10 mouse cellular contexts compared by ENCODE assay signal in genomic region chr2:163205262-163205647, GRCm38 (mm10). TPM values are rescaled to one million over a fixed set of nuclear protein-coding genes. Genes with fewer than 3 reads are reported as not detected.
A peak's percentile ranks its signal among the peaks of the same experiment; 100 is the strongest.
DNase-seq lines count a peak whose midpoint lies in the region; ATAC-seq lines count a peak whose summit lies in the region.
"Had no signal": no experiment of that assay in that cellular context is flagged by ENCODE, and none has a peak within 500 bp of the region (broad histone marks: within the 10 kb centered on the region; RNA-seq: fewer than 3 reads in every experiment).

No protein-coding gene starts in this region.

- H3K9me3 ChIP-seq in heart, embryonic 15.5 days (replicated peaks), result no peaks in the 10 kb centered on the region
- no peaks in the 10 kb centered on the region for H3K9me3 ChIP-seq in embryonic facial prominence, embryonic 11.5 days (replicated peaks; ENCODE audit: control insufficient read depth, low read length)
- H3K9me3 ChIP-seq in hindbrain, embryonic 14.5 days (ENCODE audit: control insufficient read depth, low read length), result peaks cover 13% of the 10 kb centered on the region; the same call in 1 of the 2 replicates
- 0 out of 2 replicates have a peak, but pooled peaks cover 9% of the 10 kb centered on the region for H3K9me3 ChIP-seq in midbrain, embryonic 14.5 days (ENCODE audit: control insufficient read depth, low read length)

- WGBS in heart, embryonic 15.5 days, result 8% methylated on average over 6 of the region's 6 CpGs
- 6% methylated on average over 6 of the region's 6 CpGs for WGBS in embryonic facial prominence, embryonic 11.5 days
- 3% methylated on average over 6 of the region's 6 CpGs for WGBS in hindbrain, embryonic 14.5 days
- WGBS in midbrain, embryonic 14.5 days, result 0% methylated on average over 6 of the region's 6 CpGs

- no peak for ATAC-seq in heart, embryonic 15.5 days (replicated peaks; ENCODE audit: insufficient number of reproducible peaks, insufficient read depth, low FRiP score, low read depth)
- ATAC-seq in embryonic facial prominence, embryonic 11.5 days (replicated peaks; ENCODE audit: insufficient number of reproducible peaks, low FRiP score, low TSS enrichment, low read depth), result no peak
- ATAC-seq in hindbrain, embryonic 14.5 days (ENCODE audit: low FRiP score), result no peak
- ATAC-seq in midbrain, embryonic 14.5 days (ENCODE audit: low FRiP score, low TSS enrichment), result no peak

- peak overlapping the region; percentile 91 for H3K4me2 ChIP-seq in heart, embryonic 15.5 days
- peak overlapping the region; percentile 89 for H3K4me2 ChIP-seq in embryonic facial prominence, embryonic 11.5 days (ENCODE audit: low read depth, low read length)
- peak overlapping the region; percentile 63 for H3K4me2 ChIP-seq in hindbrain, embryonic 14.5 days (replicated peaks)
- H3K4me2 ChIP-seq in midbrain, embryonic 14.5 days (ENCODE audit: low read length), result peak overlapping the region; percentile 81

- no peaks in the 10 kb centered on the region for H3K36me3 ChIP-seq in heart, embryonic 15.5 days
- no peaks in the 10 kb centered on the region for H3K36me3 ChIP-seq in embryonic facial prominence, embryonic 11.5 days (replicated peaks; ENCODE audit: control insufficient read depth, insufficient read depth, low read depth, low read length)
- H3K36me3 ChIP-seq in hindbrain, embryonic 14.5 days (replicated peaks; ENCODE audit: control insufficient read depth, insufficient read depth), result no peaks in the 10 kb centered on the region
- H3K36me3 ChIP-seq in midbrain, embryonic 14.5 days (ENCODE audit: control insufficient read depth, insufficient read depth, low read length), result no peaks in the 10 kb centered on the region

- H3K4me1 ChIP-seq in heart, embryonic 15.5 days (replicated peaks), result peaks cover 31% of the 10 kb centered on the region
- peaks cover 4% of the 10 kb centered on the region; the same call in 1 of the 2 replicates for H3K4me1 ChIP-seq in embryonic facial prominence, embryonic 11.5 days (ENCODE audit: control insufficient read depth, insufficient read depth, low read length)
- peaks cover 37% of the 10 kb centered on the region for H3K4me1 ChIP-seq in hindbrain, embryonic 14.5 days (replicated peaks; ENCODE audit: control insufficient read depth, insufficient read depth, low read length)
- peaks cover 19% of the 10 kb centered on the region for H3K4me1 ChIP-seq in midbrain, embryonic 14.5 days (ENCODE audit: control insufficient read depth, insufficient read depth, low read length)

- no peak overlapping the region for H3K9ac ChIP-seq in heart, embryonic 15.5 days
- H3K9ac ChIP-seq in embryonic facial prominence, embryonic 11.5 days (replicated peaks; ENCODE audit: low read length), result peak overlapping the region; percentile 27
- H3K9ac ChIP-seq in hindbrain, embryonic 14.5 days, result peak overlapping the region; percentile 67
- peak overlapping the region; percentile 76 for H3K9ac ChIP-seq in midbrain, embryonic 14.5 days (replicated peaks; ENCODE audit: low read length)

- no peak overlapping the region for H3K27ac ChIP-seq in heart, embryonic 15.5 days
- no peak overlapping the region for H3K27ac ChIP-seq in embryonic facial prominence, embryonic 11.5 days (replicated peaks; ENCODE audit: low read depth, low read length)
- peak overlapping the region; percentile 59 for H3K27ac ChIP-seq in hindbrain, embryonic 14.5 days
- peak overlapping the region; percentile 77 for H3K27ac ChIP-seq in midbrain, embryonic 14.5 days (replicated peaks; ENCODE audit: low read depth, low read length)

- peak overlapping the region; percentile 60 for H3K4me3 ChIP-seq in heart, embryonic 15.5 days
- H3K4me3 ChIP-seq in embryonic facial prominence, embryonic 11.5 days (ENCODE audit: low read depth, low read length), result peak overlapping the region; percentile 58
- peak overlapping the region; percentile 48 for H3K4me3 ChIP-seq in hindbrain, embryonic 14.5 days (replicated peaks; ENCODE audit: low read length)
- peak overlapping the region; percentile 61 for H3K4me3 ChIP-seq in midbrain, embryonic 14.5 days (replicated peaks; ENCODE audit: low read depth, low read length)

- no peak for DNase-seq in heart, adult 8-10 months (ENCODE audit: low spot score)
- no peak for DNase-seq in embryonic facial prominence, embryonic 11.5 days (ENCODE audit: low spot score)
- DNase-seq in hindbrain, embryonic 14.5 days (ENCODE audit: low spot score), result no peak
- DNase-seq in midbrain, embryonic 14.5 days, result peak; percentile 27
- DNase-seq in spleen, postnatal 36 days (ENCODE audit: low spot score in 2 of 2), result no peak
- DNase-seq in cerebellum, postnatal 25 days, result no peak
- DNase-seq in ovary, postnatal 10 days (ENCODE audit: low spot score), result no peak
- DNase-seq: cerebellum, adult 18-20 months; gastrocnemius, postnatal 25 days had no signal

- H3K27me3 ChIP-seq in heart, embryonic 15.5 days, result peaks cover 42% of the 10 kb centered on the region
- peaks cover 34% of the 10 kb centered on the region for H3K27me3 ChIP-seq in embryonic facial prominence, embryonic 11.5 days (ENCODE audit: control insufficient read depth, insufficient read depth, low read length)
- peaks cover 30% of the 10 kb centered on the region for H3K27me3 ChIP-seq in hindbrain, embryonic 14.5 days (ENCODE audit: control insufficient read depth, insufficient read depth, low read length)
- 0 out of 2 replicates have a peak, but pooled peaks cover 10% of the 10 kb centered on the region for H3K27me3 ChIP-seq in midbrain, embryonic 14.5 days (ENCODE audit: control insufficient read depth, insufficient read depth, low read length)

RNA-seq across cellular contexts. Expression of gene Tox2, which starts 2.3 kb away (rescaled TPM):
- polyA plus RNA-seq in heart, embryonic 15.5 days (2015; fragmentation: Nextera tagmentation; extraction: Ambion mirVana), result 4.4 and 5.9 TPM in 2 replicates
- 1 to 10 TPM in 2 of 4 experiments, under 1 TPM in 2; 0.66 to 2.7 (median 1.0) TPM for total RNA-seq in heart, adult 8-10 months (2022)
- 10.8 and 13.2 TPM in 2 replicates for polyA plus RNA-seq in embryonic facial prominence, embryonic 11.5 days (2014; fragmentation: Nextera tagmentation; extraction: Ambion mirVana)
- polyA plus RNA-seq in hindbrain, embryonic 14.5 days (2014; fragmentation: Nextera tagmentation; extraction: Ambion mirVana), result 28.7 and 31.4 TPM in 2 replicates
- 36.7 and 46.8 TPM in 2 replicates for polyA plus RNA-seq in midbrain, embryonic 14.5 days (2014; fragmentation: Nextera tagmentation; extraction: Ambion mirVana)

Comparison
In these comparisons a context has a peak if more than half of its experiments do, and no peak if none do; other contexts are left out.
1. H3K27ac ChIP-seq: peak in hindbrain, embryonic 14.5 days (single experiment) and midbrain, embryonic 14.5 days (single experiment); none in heart, embryonic 15.5 days (single experiment) and embryonic facial prominence, embryonic 11.5 days (single experiment).
2. Peak in every context shown above with its lines, with median percentiles within 50 percentile points of each other: H3K4me2 ChIP-seq and H3K4me3 ChIP-seq.